Mouse (Mus musculus): ENCODE measurements around the gene Auts2. TPM values are rescaled to one million over a fixed set of nuclear protein-coding genes. Genes with fewer than 3 reads are reported as not detected.

The Auts2 gene
- polyA plus RNA-seq, 1 experiment, result 8.7 TPM

- no peak for DNase-seq (ENCODE audit: low read depth)
Measured at GRCm38 (mm10) chr5:131836014-131836735, 707.0 kb downstream of the Auts2 start.

- no peak for DNase-seq (ENCODE audit: low read depth)
Measured at GRCm38 (mm10) chr5:131832891-131833876, 710.0 kb downstream of the Auts2 start.

GRCm38 (mm10) chr5:131830111-131830510, 713.0 kb downstream of the Auts2 start:
- peak; percentile 85 for DNase-seq (ENCODE audit: low read depth)

GRCm38 (mm10) chr5:131829248-131829647, 713.9 kb downstream of the Auts2 start:
- DNase-seq (ENCODE audit: low read depth), result peak; percentile 55

- DNase-seq (ENCODE audit: low read depth), result peak; percentile 60
Measured at GRCm38 (mm10) chr5:131828607-131829006, 714.5 kb downstream of the Auts2 start.

- DNase-seq (ENCODE audit: low read depth), result no peak
Measured at GRCm38 (mm10) chr5:131826362-131827261, 716.5 kb downstream of the Auts2 start.

GRCm38 (mm10) chr5:131825421-131825820, 717.7 kb downstream of the Auts2 start:
- DNase-seq (ENCODE audit: low read depth), result no peak

GRCm38 (mm10) chr5:131824197-131824991, 718.8 kb downstream of the Auts2 start:
- DNase-seq (ENCODE audit: low read depth), result no peak

GRCm38 (mm10) chr5:131821461-131821860, 721.7 kb downstream of the Auts2 start:
- peak; percentile 38 for DNase-seq (ENCODE audit: low read depth)

GRCm38 (mm10) chr5:131819251-131819691, 723.9 kb downstream of the Auts2 start:
- DNase-seq (ENCODE audit: low read depth), result no peak

- DNase-seq (ENCODE audit: low read depth), result no peak
Measured at GRCm38 (mm10) chr5:131815498-131815897, 727.6 kb downstream of the Auts2 start.

- no peak for DNase-seq (ENCODE audit: low read depth)
Measured at GRCm38 (mm10) chr5:131814503-131815003, 728.6 kb downstream of the Auts2 start.

GRCm38 (mm10) chr5:131813952-131814502, 729.1 kb downstream of the Auts2 start:
- no peak for DNase-seq (ENCODE audit: low read depth)

GRCm38 (mm10) chr5:131813331-131813781, 729.8 kb downstream of the Auts2 start:
- no peak for DNase-seq (ENCODE audit: low read depth)

GRCm38 (mm10) chr5:131812483-131813063, 730.6 kb downstream of the Auts2 start:
- no peak for DNase-seq (ENCODE audit: low read depth)

- no peak for DNase-seq (ENCODE audit: low read depth)
Measured at GRCm38 (mm10) chr5:131806350-131806749, 736.8 kb downstream of the Auts2 start.

GRCm38 (mm10) chr5:131805277-131805676, 737.9 kb downstream of the Auts2 start:
- DNase-seq (ENCODE audit: low read depth), result no peak

- no peak for DNase-seq (ENCODE audit: low read depth)
Measured at GRCm38 (mm10) chr5:131803609-131804008, 739.5 kb downstream of the Auts2 start.

- DNase-seq (ENCODE audit: low read depth), result no peak
Measured at GRCm38 (mm10) chr5:131802340-131803036, 740.7 kb downstream of the Auts2 start.
